Mouse (Mus musculus): ENCODE results near the gene Csnk2b. TPM values are rescaled to one million over a fixed set of nuclear protein-coding genes. Genes with fewer than 3 reads are reported as not detected.

The Csnk2b gene
- polyA plus RNA-seq (2015; fragmentation: Nextera tagmentation; extraction: Ambion mirVana), result 265 TPM in 2 replicates

- Histone ChIP-seq H3K9me3 (no peaks in the 10 kb centered on the region), H3K4me2 (peak within 1 kb of the TSS; percentile 95), H3K4me3 (peak within 1 kb of the TSS; percentile 81), H3K27me3 (no peaks in the 10 kb centered on the region), H3K9ac (peak within 1 kb of the TSS; percentile 91), H3K27ac (peak within 1 kb of the TSS; percentile 86), H3K4me1 (peaks cover 37% of the 10 kb centered on the region), H3K36me3 (peaks cover 37% of the 10 kb centered on the region)
- WGBS, result under 1% methylated on average over 19 of the region's 19 CpGs
- ATAC-seq (ENCODE audit: borderline replicate concordance, extremely low read depth, low FRiP score, low TSS enrichment), result no peak; the same call in 1 of the 2 replicates
Measured at GRCm38 (mm10) chr17:35121871-35122303, at the start of gene Csnk2b. Gene Csnk2b, minus strand, starts transcription at chr17:35122053.

GRCm38 (mm10) chr17:35168541-35169207, 46.8 kb upstream of the Csnk2b start:
- no peak overlapping the region for H3K9ac ChIP-seq
- WGBS, result 8% methylated on average over 4 of the region's 4 CpGs

GRCm38 (mm10) chr17:35167794-35168193, 45.9 kb upstream of the Csnk2b start:
- no peaks in the 10 kb centered on the region for H3K27me3 ChIP-seq
- no peak overlapping the region for H3K4me2 ChIP-seq
- H3K9ac ChIP-seq, result no peak overlapping the region
- no peaks in the 10 kb centered on the region for H3K9me3 ChIP-seq
- no peak for ATAC-seq (ENCODE audit: borderline replicate concordance, extremely low read depth, low FRiP score, low TSS enrichment)
- H3K4me1 ChIP-seq, result peaks cover 16% of the 10 kb centered on the region
- H3K4me3 ChIP-seq, result no peak overlapping the region
- WGBS, result 81% methylated on average over 7 of the region's 7 CpGs
- no peak overlapping the region for H3K27ac ChIP-seq
- no peaks in the 10 kb centered on the region for H3K36me3 ChIP-seq

More at GRCm38 (mm10) chr17:35168541-35169207, 46.8 kb upstream of the Csnk2b start:
- no peaks in the 10 kb centered on the region for H3K9me3 ChIP-seq
- no peaks in the 10 kb centered on the region for H3K36me3 ChIP-seq
- H3K4me1 ChIP-seq, result peaks cover 13% of the 10 kb centered on the region
- no peak for ATAC-seq (ENCODE audit: borderline replicate concordance, extremely low read depth, low FRiP score, low TSS enrichment)
- no peaks in the 10 kb centered on the region for H3K27me3 ChIP-seq
- H3K4me2 ChIP-seq, result no peak overlapping the region
- H3K27ac ChIP-seq, result no peak overlapping the region
- no peak overlapping the region for H3K4me3 ChIP-seq

GRCm38 (mm10) chr17:35166352-35167035, 44.6 kb upstream of the Csnk2b start:
- ATAC-seq (ENCODE audit: borderline replicate concordance, extremely low read depth, low FRiP score, low TSS enrichment), result no peak
- WGBS, result 67% methylated on average over 8 of the region's 8 CpGs
- Histone ChIP-seq H3K36me3 (peaks cover 5% of the 10 kb centered on the region), H3K9me3 (no peaks in the 10 kb centered on the region), H3K4me1 (peaks cover 26% of the 10 kb centered on the region), H3K27me3 (no peaks in the 10 kb centered on the region), H3K4me3 (peak overlapping the region; percentile 90; the same call in 1 of the 2 replicates), H3K27ac (peak overlapping the region; percentile 100; the same call in 1 of the 2 replicates), H3K4me2 (peak overlapping the region; percentile 58), H3K9ac (no peak overlapping the region)

GRCm38 (mm10) chr17:35165451-35166155, 43.8 kb upstream of the Csnk2b start:
- 17% methylated on average over 12 of the region's 12 CpGs for WGBS
- peak overlapping the region; percentile 59 for H3K9ac ChIP-seq
- peak; percentile 85 for ATAC-seq (ENCODE audit: borderline replicate concordance, extremely low read depth, low FRiP score, low TSS enrichment)
- peak overlapping the region; percentile 58 for H3K4me2 ChIP-seq
- H3K27ac ChIP-seq, result peak overlapping the region; percentile 100
- H3K9me3 ChIP-seq, result no peaks in the 10 kb centered on the region
- H3K27me3 ChIP-seq, result no peaks in the 10 kb centered on the region
- H3K4me3 ChIP-seq, result peak overlapping the region; percentile 90
- peaks cover 29% of the 10 kb centered on the region for H3K4me1 ChIP-seq
- H3K36me3 ChIP-seq, result peaks cover 14% of the 10 kb centered on the region

- WGBS, result under 1% methylated on average over 54 of the region's 89 CpGs
- peak; percentile 98 for ATAC-seq (ENCODE audit: borderline replicate concordance, extremely low read depth, low FRiP score, low TSS enrichment)
Measured at GRCm38 (mm10) chr17:35164568-35165450, 43.0 kb upstream of the Csnk2b start, which contains the start of gene Prrc2a. Gene Prrc2a, minus strand, starts transcription at chr17:35164897.

GRCm38 (mm10) chr17:35164218-35164567, 42.3 kb upstream of the Csnk2b start:
- no peak for ATAC-seq (ENCODE audit: borderline replicate concordance, extremely low read depth, low FRiP score, low TSS enrichment)
- peak overlapping the region; percentile 89 for H3K4me2 ChIP-seq

More at GRCm38 (mm10) chr17:35164568-35165450, 43.0 kb upstream of the Csnk2b start, which contains the start of gene Prrc2a:
- Histone ChIP-seq H3K9ac (peak within 1 kb of the TSS; percentile 97), H3K4me1 (peaks cover 29% of the 10 kb centered on the region), H3K4me3 (peak within 1 kb of the TSS; percentile 90), H3K4me2 (peak within 1 kb of the TSS; percentile 89), H3K9me3 (no peaks in the 10 kb centered on the region), H3K36me3 (peaks cover 22% of the 10 kb centered on the region), H3K27me3 (no peaks in the 10 kb centered on the region), H3K27ac (peak within 1 kb of the TSS; percentile 100)

GRCm38 (mm10) chr17:35163326-35164081, 41.7 kb upstream of the Csnk2b start:
- H3K27me3 ChIP-seq, result no peaks in the 10 kb centered on the region
- peak overlapping the region; percentile 89 for H3K4me2 ChIP-seq
- H3K4me1 ChIP-seq, result peaks cover 29% of the 10 kb centered on the region
- no peak for ATAC-seq (ENCODE audit: borderline replicate concordance, extremely low read depth, low FRiP score, low TSS enrichment)
- peaks cover 35% of the 10 kb centered on the region for H3K36me3 ChIP-seq
- WGBS, result 5% methylated on average over 8 of the region's 8 CpGs
- H3K27ac ChIP-seq, result peak overlapping the region; percentile 94
- peak overlapping the region; percentile 90 for H3K4me3 ChIP-seq
- peak overlapping the region; percentile 97 for H3K9ac ChIP-seq
- H3K9me3 ChIP-seq, result no peaks in the 10 kb centered on the region

More at GRCm38 (mm10) chr17:35164218-35164567, 42.3 kb upstream of the Csnk2b start:
- Histone ChIP-seq H3K9me3 (no peaks in the 10 kb centered on the region), H3K9ac (peak overlapping the region; percentile 97), H3K4me1 (peaks cover 29% of the 10 kb centered on the region), H3K4me3 (peak overlapping the region; percentile 90), H3K27me3 (no peaks in the 10 kb centered on the region), H3K36me3 (peaks cover 28% of the 10 kb centered on the region), H3K27ac (peak overlapping the region; percentile 94)
- WGBS, result 0% methylated on average over 14 of the region's 28 CpGs

- Histone ChIP-seq H3K4me2 (peak overlapping the region; percentile 89), H3K9ac (peak overlapping the region; percentile 97), H3K9me3 (no peaks in the 10 kb centered on the region), H3K4me1 (peaks cover 29% of the 10 kb centered on the region), H3K4me3 (peak overlapping the region; percentile 90), H3K27me3 (no peaks in the 10 kb centered on the region), H3K36me3 (peaks cover 43% of the 10 kb centered on the region), H3K27ac (no peak overlapping the region)
- WGBS, result 16% methylated on average over 12 of the region's 12 CpGs
- ATAC-seq (ENCODE audit: borderline replicate concordance, extremely low read depth, low FRiP score, low TSS enrichment), result no peak
Measured at GRCm38 (mm10) chr17:35162730-35163129, 40.9 kb upstream of the Csnk2b start.

GRCm38 (mm10) chr17:35162121-35162520, 40.3 kb upstream of the Csnk2b start:
- WGBS, result 52% methylated on average over 14 of the region's 14 CpGs
- Histone ChIP-seq H3K9ac (peak overlapping the region; percentile 97; the same call in 1 of the 2 replicates), H3K4me3 (peak overlapping the region; percentile 90), H3K27ac (no peak overlapping the region), H3K4me2 (peak overlapping the region; percentile 89), H3K9me3 (no peaks in the 10 kb centered on the region), H3K36me3 (peaks cover 49% of the 10 kb centered on the region), H3K4me1 (peaks cover 29% of the 10 kb centered on the region), H3K27me3 (no peaks in the 10 kb centered on the region)
- no peak for ATAC-seq (ENCODE audit: borderline replicate concordance, extremely low read depth, low FRiP score, low TSS enrichment)
